Mouse (Mus musculus) layer of hippocampus, adult 18-20 months (tissue): ENCODE measurements around the gene Frmd6. TPM values are rescaled to one million over a fixed set of nuclear protein-coding genes. Genes with fewer than 3 reads are reported as not detected.

Experiments used
- DNase-seq, 2 experiments: peaks; one replicate each; pipeline ENCODE4 v3.0.0; 2022; ENCODE audit warnings: low spot score in 2 of 2
- total RNA-seq, 2 experiments: library from RNA; stranded (reverse); gene quantifications; 2 replicates each; pipeline ENCODE4 v1.2.3; 2021

Gene Frmd6
- total RNA-seq, 2 experiments from 2014 or later, result 21.0 to 22.9 TPM

- no peak for DNase-seq
Measured at GRCm38 (mm10) chr12:70890874-70891470, 65.7 kb downstream of the Frmd6 start.

GRCm38 (mm10) chr12:70895275-70895674, 70.0 kb downstream of the Frmd6 start:
- DNase-seq, result no peak

- DNase-seq, result no peak
Measured at GRCm38 (mm10) chr12:70896068-70896467, 70.8 kb downstream of the Frmd6 start.

GRCm38 (mm10) chr12:70897434-70897833, 72.1 kb downstream of the Frmd6 start:
- no peak for DNase-seq

- DNase-seq, result no peak
Measured at GRCm38 (mm10) chr12:70898450-70898849, 73.1 kb downstream of the Frmd6 start.

GRCm38 (mm10) chr12:70904471-70904870, 79.2 kb downstream of the Frmd6 start:
- no peak for DNase-seq

- peak in 1 of 2 experiments; percentile 40 for DNase-seq
Measured at GRCm38 (mm10) chr12:70906867-70907266, 81.6 kb downstream of the Frmd6 start.

GRCm38 (mm10) chr12:70907651-70908050, 82.3 kb downstream of the Frmd6 start:
- no peak for DNase-seq

GRCm38 (mm10) chr12:70908076-70908475, 82.8 kb downstream of the Frmd6 start:
- no peak for DNase-seq

GRCm38 (mm10) chr12:70910241-70910720, 85.0 kb downstream of the Frmd6 start:
- DNase-seq, result peak; percentile 48 to 82

- peak; percentile 39 to 80 for DNase-seq
Measured at GRCm38 (mm10) chr12:70911029-70911428, 85.7 kb downstream of the Frmd6 start.

- DNase-seq, result no peak
Measured at GRCm38 (mm10) chr12:70911676-70912379, 86.5 kb downstream of the Frmd6 start.

- DNase-seq, result peak; percentile 51 to 66
Measured at GRCm38 (mm10) chr12:70913429-70913828, 88.1 kb downstream of the Frmd6 start.

- DNase-seq, result peak in 1 of 2 experiments; percentile 59
Measured at GRCm38 (mm10) chr12:70914387-70914786, 89.1 kb downstream of the Frmd6 start.

- DNase-seq, result no peak
Measured at GRCm38 (mm10) chr12:70929781-70930180, 104.5 kb downstream of the Frmd6 start.

- no peak for DNase-seq
Measured at GRCm38 (mm10) chr12:70937150-70937549, 111.8 kb downstream of the Frmd6 start.

GRCm38 (mm10) chr12:70937571-70938384, 112.5 kb downstream of the Frmd6 start, which contains the start of gene Actr10:
Actr10 (plus strand) TSS chr12:70937857.
- DNase-seq, result peak; percentile 90 to 92

- no peak for DNase-seq
Measured at GRCm38 (mm10) chr12:70940806-70941205, 115.5 kb downstream of the Frmd6 start.

GRCm38 (mm10) chr12:70944181-70944580, 118.9 kb downstream of the Frmd6 start:
- no peak for DNase-seq

GRCm38 (mm10) chr12:70946585-70947256, 121.4 kb downstream of the Frmd6 start:
- no peak for DNase-seq
